Mouse (Mus musculus) kidney, postnatal 25 days (tissue): Measurements from ENCODE around the gene Dkk2.
A peak's percentile ranks its signal among the peaks of the same experiment; 100 is the strongest.
"Not testable (repeated sequence)": the region's sequence is repeated elsewhere in the genome, so short reads cannot be mapped to it uniquely, and the experiment has no call there.

Experiments used
- DNase-seq, 2 experiments: peaks; one replicate each; pipeline ENCODE4 v3.0.0; 2021; ENCODE audit warnings: mixed read lengths in 2 of 2

Dkk2 gene

GRCm38 (mm10) chr3:132085112-132085822 is at the start of gene Dkk2:
Gene Dkk2, plus strand, starts transcription at chr3:132085292.
- peak; percentile 55 to 70 for DNase-seq

- DNase-seq, result no peak
These were observed 48.4 kb upstream of the Dkk2 start for GRCm38 (mm10) chr3:132036704-132037103.

- DNase-seq, result no peak
These were observed 47.4 kb upstream of the Dkk2 start for GRCm38 (mm10) chr3:132037670-132038069.

- no peak for DNase-seq
These were observed 45.0 kb upstream of the Dkk2 start for GRCm38 (mm10) chr3:132040066-132040465.

GRCm38 (mm10) chr3:132050884-132051457 is 34.1 kb upstream of the Dkk2 start:
- DNase-seq, result no peak

- DNase-seq, result not testable (repeated sequence)
These were observed 22.3 kb upstream of the Dkk2 start for GRCm38 (mm10) chr3:132062816-132063215.

- peak; percentile 18 to 39 for DNase-seq
These were observed 21.7 kb upstream of the Dkk2 start for GRCm38 (mm10) chr3:132063374-132063773.

- DNase-seq, result no peak
These were observed 21.1 kb upstream of the Dkk2 start for GRCm38 (mm10) chr3:132063966-132064365.

GRCm38 (mm10) chr3:132064920-132065319 is 20.2 kb upstream of the Dkk2 start:
- no peak for DNase-seq

GRCm38 (mm10) chr3:132070949-132071348 is 14.1 kb upstream of the Dkk2 start:
- peak in 1 of 2 experiments; percentile 20 for DNase-seq

- peak; percentile 84 to 93 for DNase-seq
These were observed 1.1 kb upstream of the Dkk2 start for GRCm38 (mm10) chr3:132084018-132084417.

- DNase-seq, result peak in 1 of 2 experiments; percentile 50
These were observed 412 bp upstream of the Dkk2 start for GRCm38 (mm10) chr3:132084680-132085079.

- peak; percentile 11 to 42 for DNase-seq
These were observed 795 bp downstream of the Dkk2 start for GRCm38 (mm10) chr3:132085823-132086350.

GRCm38 (mm10) chr3:132086461-132086860 is 1.4 kb downstream of the Dkk2 start:
- DNase-seq, result no peak

GRCm38 (mm10) chr3:132087011-132087486 is 2.0 kb downstream of the Dkk2 start:
- peak; percentile 54 to 68 for DNase-seq

- DNase-seq, result no peak
These were observed 7.9 kb downstream of the Dkk2 start for GRCm38 (mm10) chr3:132092983-132093382.

- peak; percentile 33 to 69 for DNase-seq
These were observed 11.2 kb downstream of the Dkk2 start for GRCm38 (mm10) chr3:132096296-132096695.

GRCm38 (mm10) chr3:132100746-132101145 is 15.7 kb downstream of the Dkk2 start:
- peak in 1 of 2 experiments; percentile 52 for DNase-seq

GRCm38 (mm10) chr3:132103020-132103419 is 17.9 kb downstream of the Dkk2 start:
- DNase-seq, result no peak

GRCm38 (mm10) chr3:132103454-132103853 is 18.4 kb downstream of the Dkk2 start:
- DNase-seq, result no peak

GRCm38 (mm10) chr3:132115772-132116511 is 30.9 kb downstream of the Dkk2 start:
- DNase-seq, result no peak

- no peak for DNase-seq
These were observed 36.3 kb downstream of the Dkk2 start for GRCm38 (mm10) chr3:132121344-132121743.

- DNase-seq, result no peak
These were observed 37.5 kb downstream of the Dkk2 start for GRCm38 (mm10) chr3:132122581-132122980.
